Mouse (Mus musculus) bone marrow, adult 2 months (tissue): Measurements from ENCODE around the gene Manba. TPM values are rescaled to one million over a fixed set of nuclear protein-coding genes. Genes with fewer than 3 reads are reported as not detected.
A peak's percentile ranks its signal among the peaks of the same experiment; 100 is the strongest.

Experiments
- H3K27ac ChIP-seq: fragments of 200-500 bp; 2 replicates; pipeline ENCODE4 v1.5.1; 2012; ENCODE audit warnings: low read depth, mild to moderate bottlenecking, control low read depth, inconsistent platforms, low read length; ENCODE audit not compliant: control insufficient read depth, poor library complexity, insufficient read depth
- H3K4me1 ChIP-seq: fragments of 200-500 bp; 2 replicates; pipeline ENCODE4 v1.6.1; 2011; ENCODE audit warnings: low read length; ENCODE audit not compliant: control insufficient read depth, insufficient read depth
- H3K4me3 ChIP-seq: fragments of 200-500 bp; replicated peaks from 2 replicates; pipeline ENCODE3; 2011; ENCODE audit warnings: mild to moderate bottlenecking, low read depth, low read length, control low read depth; ENCODE audit not compliant: control insufficient read depth
- CTCF ChIP-seq: fragments of 200-500 bp; IDR thresholded peaks from 2 replicates; pipeline ENCODE4 v1.5.1; 2011; ENCODE audit warnings: low read length, control low read depth; ENCODE audit not compliant: control insufficient read depth, insufficient read depth
- POLR2A ChIP-seq: fragments of 200-500 bp; IDR thresholded peaks from 2 replicates; pipeline ENCODE4 v1.6.1; 2011; ENCODE audit warnings: low read depth, mild to moderate bottlenecking, control low read depth, low read length, borderline replicate concordance; ENCODE audit not compliant: control insufficient read depth
- WGBS: fragments of 180-500 bp; shearing (Covaris S2); methylation state at CpG from one replicate; pipeline ENCODE4 v1.1.7; 2018; 5-methylcytosine and 5-hydroxymethylcytosine counted together
- polyA plus RNA-seq: library from polyadenylated mRNA; stranded (reverse); fragments of >200 nt; gene quantifications from 2 replicates; pipeline ENCODE4 v1.2.4, GENCODE M21; 2011; ENCODE audit warnings: low replicate concordance; ENCODE audit not compliant: missing spikeins, insufficient read depth, insufficient read length

The Manba gene
- polyA plus RNA-seq, 1 experiment: 21.0 TPM

- 38% methylated on average over 6 of the region's 6 CpGs for WGBS
- Histone ChIP-seq H3K4me1 (no peaks in the 10 kb centered on the region; the same call in 1 of the 2 replicates), H3K27ac (no peak overlapping the region), H3K4me3 (no peak overlapping the region)
- TF ChIP-seq CTCF (no peak), POLR2A (no peak)
These were observed 87.6 kb downstream of the Manba start for GRCm38 (mm10) chr3:135573051-135573450.

GRCm38 (mm10) chr3:135575126-135575525 lies 89.7 kb downstream of the Manba start:
- TF ChIP-seq POLR2A: no peak
- no peak for TF ChIP-seq CTCF
- Histone ChIP-seq H3K4me1 (peaks cover 3% of the 10 kb centered on the region), H3K4me3 (no peak overlapping the region), H3K27ac (no peak overlapping the region)
- 72% methylated on average over 3 of the region's 3 CpGs for WGBS

GRCm38 (mm10) chr3:135578588-135579140 lies 93.3 kb downstream of the Manba start:
- Histone ChIP-seq H3K27ac (no peak overlapping the region), H3K4me1 (peaks cover 6% of the 10 kb centered on the region), H3K4me3 (no peak overlapping the region)
- WGBS: 54% methylated on average over 5 of the region's 5 CpGs
- TF ChIP-seq POLR2A: no peak
- TF ChIP-seq CTCF: no peak

- H3K4me1 ChIP-seq: peaks cover 6% of the 10 kb centered on the region
- WGBS: 32% methylated on average over 4 of the region's 4 CpGs
- no peak overlapping the region for H3K4me3 ChIP-seq
- TF ChIP-seq POLR2A (no peak), CTCF (no peak)
- H3K27ac ChIP-seq: no peak overlapping the region
These were observed 93.8 kb downstream of the Manba start for GRCm38 (mm10) chr3:135579179-135579578.

GRCm38 (mm10) chr3:135580439-135581275 lies 95.2 kb downstream of the Manba start:
- peaks cover 6% of the 10 kb centered on the region for H3K4me1 ChIP-seq
- no peak for TF ChIP-seq POLR2A
- no peak for TF ChIP-seq CTCF
- no peak overlapping the region for H3K4me3 ChIP-seq
- 53% methylated on average over 21 of the region's 21 CpGs for WGBS
- peak overlapping the region; percentile 31 for H3K27ac ChIP-seq

- WGBS: 24% methylated on average over 10 of the region's 10 CpGs
- TF ChIP-seq CTCF: peak; percentile 66
- TF ChIP-seq POLR2A: no peak
- Histone ChIP-seq H3K4me1 (peaks cover 6% of the 10 kb centered on the region), H3K27ac (peak overlapping the region; percentile 40), H3K4me3 (no peak overlapping the region)
These were observed 96.3 kb downstream of the Manba start for GRCm38 (mm10) chr3:135581606-135582117.

- no peak for TF ChIP-seq CTCF
- no peak for TF ChIP-seq POLR2A
- H3K27ac ChIP-seq: no peak overlapping the region
- 82% methylated on average over 7 of the region's 7 CpGs for WGBS
- H3K4me3 ChIP-seq: no peak overlapping the region
- peaks cover 6% of the 10 kb centered on the region for H3K4me1 ChIP-seq
These were observed 96.8 kb downstream of the Manba start for GRCm38 (mm10) chr3:135582246-135582645.

GRCm38 (mm10) chr3:135585482-135585881 lies 100.1 kb downstream of the Manba start:
- WGBS: 70% methylated on average over 6 of the region's 6 CpGs
- TF ChIP-seq CTCF (no peak), POLR2A (no peak)
- no peak overlapping the region for H3K27ac ChIP-seq
- H3K4me3 ChIP-seq: no peak overlapping the region
- peaks cover 3% of the 10 kb centered on the region; the same call in 1 of the 2 replicates for H3K4me1 ChIP-seq
